Mouse (Mus musculus) brain, embryonic 14.5 days (tissue): ENCODE results near the gene Vdac2. TPM values are rescaled to one million over a fixed set of nuclear protein-coding genes. Genes with fewer than 3 reads are reported as not detected.

Experiments used
- DNase-seq: peaks from one replicate; pipeline ENCODE4 v3.0.0-alpha.2; 2011; ENCODE audit warnings: low read depth
- CTCF ChIP-seq: fragments of 200-500 bp; IDR thresholded peaks from 2 replicates; pipeline ENCODE4 v1.5.1; 2012; ENCODE audit warnings: inconsistent platforms, mild to moderate bottlenecking, moderate library complexity, borderline replicate concordance; ENCODE audit not compliant: insufficient read depth, insufficient read length; ENCODE audit errors: extremely low read depth
- POLR2A ChIP-seq: fragments of 200-500 bp; IDR thresholded peaks from 2 replicates; pipeline ENCODE4 v1.6.1; 2012; ENCODE audit warnings: mild to moderate bottlenecking, inconsistent platforms, borderline replicate concordance; ENCODE audit not compliant: poor library complexity, insufficient read depth, insufficient read length, severe bottlenecking; ENCODE audit errors: extremely low read depth
- polyA plus RNA-seq: library from polyadenylated mRNA; depleted of rRNA; stranded (reverse); fragments of >200 nt; gene quantifications from 2 replicates; pipeline ENCODE4 v1.2.3, GENCODE M21; 2012

Gene Vdac2
- polyA plus RNA-seq, 1 experiment = 150 TPM

DNA sequence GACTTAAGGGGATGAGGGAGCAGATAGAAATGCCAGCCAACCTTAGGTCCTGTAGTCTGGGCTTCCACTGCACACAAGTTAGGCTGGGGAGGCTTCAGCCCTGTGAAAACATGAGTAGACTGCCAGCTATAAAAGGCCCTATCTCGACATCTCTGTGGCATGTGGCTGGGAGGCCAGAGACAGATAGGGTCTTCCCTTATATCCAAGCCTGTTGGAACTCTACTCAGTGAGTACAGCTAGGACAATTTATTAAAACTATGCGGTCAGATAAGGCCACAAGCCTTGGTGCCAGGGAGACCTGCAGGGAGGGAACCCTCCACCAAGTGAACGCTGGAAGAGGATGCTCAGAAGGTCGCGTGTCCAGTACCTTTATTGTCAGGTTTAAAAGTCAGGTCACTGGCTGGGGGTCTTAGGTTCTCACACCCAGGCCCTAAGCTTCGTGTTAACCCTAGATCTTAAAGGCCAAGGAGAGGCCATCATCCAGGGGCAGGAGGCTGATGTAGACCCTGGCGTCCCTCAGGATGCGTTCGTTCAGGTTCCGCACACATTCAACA, 21.9 kb downstream of the Vdac2 start:
- TF ChIP-seq POLR2A = no peak
- TF ChIP-seq CTCF = no peak
- no peak for DNase-seq

DNA sequence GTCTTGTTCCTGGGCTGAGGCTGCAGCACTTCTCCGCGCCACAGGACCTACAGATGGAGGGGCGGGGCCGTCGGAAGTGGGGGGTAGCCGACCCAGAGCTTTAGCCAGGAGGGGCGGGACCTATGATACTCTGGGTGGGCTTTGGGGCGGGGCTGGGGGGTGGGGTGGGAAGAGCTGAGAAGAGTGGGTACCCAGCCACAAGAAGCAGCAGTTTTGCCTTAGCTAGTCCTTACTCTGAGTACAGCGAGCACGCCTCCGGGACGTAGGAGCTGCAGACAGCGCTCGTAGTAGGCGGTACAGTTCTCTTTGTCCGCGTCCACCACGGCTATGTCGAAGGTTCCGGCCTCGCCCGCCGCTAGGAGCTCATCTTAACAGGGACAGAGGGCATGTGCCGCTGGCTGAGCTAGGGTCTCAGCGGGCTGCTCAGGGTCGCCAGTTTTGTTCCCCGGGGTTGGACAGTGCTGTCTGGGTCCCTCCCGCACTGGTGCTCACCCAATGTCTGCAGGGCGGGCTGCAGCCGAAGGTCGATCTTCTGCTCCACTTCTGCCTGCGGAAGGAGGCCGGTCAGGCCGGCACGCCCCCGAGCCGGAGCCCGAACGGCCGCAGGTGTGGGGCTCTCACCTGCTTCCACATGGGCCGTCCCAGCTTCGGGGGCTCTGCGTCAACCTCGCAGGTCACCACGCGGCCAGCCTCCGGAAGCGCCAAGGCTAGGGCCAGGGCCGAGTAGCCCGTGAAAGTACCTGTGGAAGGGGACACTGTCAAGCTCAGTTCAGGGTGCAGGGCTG, 22.5 kb downstream of the Vdac2 start:
- peak; percentile 91 for DNase-seq
- no peak for TF ChIP-seq POLR2A
- no peak for TF ChIP-seq CTCF

DNA sequence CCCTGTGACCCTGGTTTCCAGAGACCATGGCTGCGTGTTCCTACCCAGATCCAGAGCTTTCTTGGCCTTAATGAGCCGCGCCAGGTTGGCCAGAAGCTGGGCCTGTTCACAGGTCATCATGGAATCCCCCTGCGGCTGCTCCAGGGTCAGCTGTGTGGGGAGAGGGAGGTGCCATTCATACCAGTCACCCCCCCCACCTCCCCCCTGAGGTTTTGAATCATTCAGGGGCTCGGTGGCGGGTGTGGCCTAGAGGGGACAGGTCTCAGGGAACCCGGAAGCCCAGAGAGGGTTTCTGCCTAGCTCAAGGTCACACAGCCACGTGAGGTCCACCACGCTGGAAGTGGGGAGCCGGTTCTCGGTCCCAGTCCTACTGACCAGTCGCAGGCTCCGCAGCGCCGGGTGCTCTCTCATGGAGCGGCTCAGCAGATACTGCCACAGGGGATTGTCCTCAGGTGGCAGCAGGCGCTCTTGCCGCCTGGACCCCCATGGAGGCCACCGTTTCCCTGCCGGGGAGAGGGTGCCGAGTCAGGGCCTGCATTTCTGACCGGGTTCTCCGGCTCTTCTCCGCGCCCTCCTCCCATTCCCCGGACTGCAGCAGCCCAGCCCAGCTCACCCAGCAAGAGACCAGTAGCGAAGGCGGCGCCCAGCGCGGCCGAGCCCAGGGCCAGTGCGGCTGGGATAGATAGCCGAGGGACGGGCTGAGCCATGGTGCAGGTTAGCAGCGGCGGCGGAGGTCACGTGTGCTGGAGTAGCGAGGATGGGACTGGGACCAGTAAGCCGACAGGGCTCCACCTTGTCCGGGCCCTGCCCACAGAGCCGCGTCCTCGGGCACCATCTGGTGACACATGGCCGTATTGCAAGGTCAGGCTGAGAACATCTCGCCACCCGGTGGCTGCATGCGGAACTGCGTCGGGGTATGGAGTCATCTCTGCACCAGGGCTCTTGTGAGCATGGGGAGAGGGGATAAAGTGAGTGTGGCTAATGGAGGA, 23.4 kb downstream of the Vdac2 start, which contains the start of gene Comtd1:
Gene Comtd1 (minus strand): TSS at position 812 of the 989 bp plus-strand sequence.
- peak; percentile 96 for DNase-seq
- TF ChIP-seq CTCF (peak; percentile 100), POLR2A (peak; percentile 43; the same call in 1 of the 2 replicates)

DNA sequence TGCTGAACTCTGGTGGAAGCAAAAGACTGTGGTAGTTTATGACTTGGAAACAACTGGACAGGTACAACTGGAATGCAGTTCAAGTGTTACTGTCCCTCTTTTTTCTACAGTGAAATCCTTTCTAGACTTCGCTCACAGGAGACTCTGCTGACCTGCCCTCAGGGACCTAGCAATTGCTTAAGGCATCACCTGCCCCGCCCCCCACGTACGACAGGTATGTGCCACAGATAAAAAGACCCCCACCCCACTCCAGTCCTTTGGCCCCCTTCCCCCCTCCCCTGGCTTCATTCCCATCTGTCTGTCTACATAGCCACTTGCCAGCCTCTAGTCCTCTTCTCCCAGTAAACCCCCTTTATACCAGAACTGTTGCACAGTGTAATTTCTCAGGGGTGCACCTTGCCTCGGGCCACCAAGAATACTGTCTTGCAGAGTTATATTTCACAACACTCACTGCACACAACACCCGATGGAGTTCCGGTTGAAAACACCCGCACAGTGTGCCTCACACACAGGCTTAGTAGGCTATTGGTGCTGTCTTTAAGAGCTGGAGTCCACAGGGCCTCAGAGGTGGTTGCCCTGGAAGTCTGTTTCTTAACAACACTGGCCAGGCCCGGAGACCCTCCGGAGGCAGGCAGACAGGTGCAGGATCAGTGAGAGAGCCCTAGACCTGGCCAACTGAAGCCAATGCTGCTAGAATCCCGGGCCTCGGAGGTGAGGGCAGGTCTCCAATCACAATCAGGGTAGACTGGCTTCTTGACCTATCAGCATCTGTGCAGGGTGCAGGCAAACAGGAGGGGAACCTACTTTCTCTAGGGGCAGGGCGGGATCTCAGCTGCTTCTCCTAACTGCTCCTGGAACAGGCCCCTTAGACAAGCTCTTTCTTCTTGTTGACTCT, 24.7 kb downstream of the Vdac2 start:
- no peak for TF ChIP-seq POLR2A
- no peak for TF ChIP-seq CTCF
- no peak for DNase-seq

DNA sequence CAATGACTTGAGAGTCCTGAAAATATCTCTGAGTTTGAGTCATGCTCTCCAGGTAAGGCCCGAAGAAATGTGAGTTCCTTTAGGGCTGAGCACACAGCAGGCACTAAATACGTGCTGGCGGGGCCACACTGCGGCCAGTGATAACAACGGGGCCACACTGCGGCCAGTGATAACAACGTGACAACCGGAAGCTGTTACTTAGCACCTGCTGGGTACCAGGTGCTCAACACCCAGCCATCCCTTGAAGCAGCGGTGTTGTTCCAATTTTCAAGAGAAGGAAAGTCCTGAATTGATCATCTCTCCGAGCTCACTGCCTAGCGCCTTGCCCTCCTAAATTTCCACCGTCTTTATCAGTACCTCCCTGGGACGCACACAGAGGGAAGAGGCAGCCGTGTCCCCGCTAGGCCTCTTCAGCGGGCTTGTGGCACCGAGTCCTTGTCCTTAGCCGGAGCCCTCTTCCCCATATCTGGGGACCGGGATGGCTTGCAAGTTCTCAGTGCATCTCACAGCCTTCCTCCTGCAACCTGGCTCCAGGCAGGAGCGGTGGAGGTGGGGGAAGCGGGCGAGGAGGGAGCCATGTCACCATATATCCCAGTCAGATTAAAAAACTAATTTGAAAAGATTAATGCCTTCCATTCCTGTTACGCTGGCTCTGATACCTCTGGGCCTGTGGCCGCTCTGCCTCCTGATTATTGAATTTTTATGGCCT, 25.5 kb downstream of the Vdac2 start:
- no peak for TF ChIP-seq CTCF
- TF ChIP-seq POLR2A = no peak
- no peak for DNase-seq

DNA sequence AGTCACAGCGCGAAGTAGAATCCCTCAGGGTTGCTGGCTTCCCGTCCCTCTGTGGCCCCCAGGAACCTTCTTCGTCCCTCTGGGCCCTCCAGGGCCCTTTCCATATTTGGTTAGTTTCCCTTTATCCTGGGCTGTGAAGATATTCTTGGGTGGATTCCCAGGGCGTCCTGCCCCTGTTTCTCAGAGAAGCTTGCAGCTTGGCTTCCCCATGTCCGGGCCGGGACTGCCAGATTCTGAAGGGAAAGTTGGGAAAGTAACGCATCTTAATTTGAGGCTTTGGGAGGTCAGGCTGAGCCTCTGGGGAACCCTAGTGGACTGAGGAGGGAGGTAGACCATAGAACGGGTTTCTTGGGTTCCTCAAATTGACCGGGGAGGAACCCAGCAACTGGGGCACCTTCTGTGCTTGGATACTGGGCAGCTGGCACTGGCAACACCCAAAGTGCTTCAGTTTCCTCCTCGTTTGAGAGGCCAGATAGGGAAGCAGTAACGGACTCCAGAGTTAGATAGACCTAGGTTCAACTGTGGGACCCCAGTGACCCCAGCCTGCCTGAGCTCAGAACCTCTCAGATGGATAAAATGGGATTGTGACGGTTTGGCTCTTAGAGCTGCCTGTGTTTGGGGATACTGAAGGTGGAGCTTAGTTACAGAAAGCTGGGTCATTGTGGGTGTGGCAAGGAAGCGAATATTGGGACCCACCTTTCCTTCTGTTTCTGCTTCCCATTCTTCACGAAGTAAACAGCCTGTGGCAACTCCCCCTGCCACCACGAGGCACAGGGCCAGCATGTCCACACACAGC, 27.2 kb downstream of the Vdac2 start:
- TF ChIP-seq CTCF (no peak), POLR2A (no peak)
- no peak for DNase-seq

DNA sequence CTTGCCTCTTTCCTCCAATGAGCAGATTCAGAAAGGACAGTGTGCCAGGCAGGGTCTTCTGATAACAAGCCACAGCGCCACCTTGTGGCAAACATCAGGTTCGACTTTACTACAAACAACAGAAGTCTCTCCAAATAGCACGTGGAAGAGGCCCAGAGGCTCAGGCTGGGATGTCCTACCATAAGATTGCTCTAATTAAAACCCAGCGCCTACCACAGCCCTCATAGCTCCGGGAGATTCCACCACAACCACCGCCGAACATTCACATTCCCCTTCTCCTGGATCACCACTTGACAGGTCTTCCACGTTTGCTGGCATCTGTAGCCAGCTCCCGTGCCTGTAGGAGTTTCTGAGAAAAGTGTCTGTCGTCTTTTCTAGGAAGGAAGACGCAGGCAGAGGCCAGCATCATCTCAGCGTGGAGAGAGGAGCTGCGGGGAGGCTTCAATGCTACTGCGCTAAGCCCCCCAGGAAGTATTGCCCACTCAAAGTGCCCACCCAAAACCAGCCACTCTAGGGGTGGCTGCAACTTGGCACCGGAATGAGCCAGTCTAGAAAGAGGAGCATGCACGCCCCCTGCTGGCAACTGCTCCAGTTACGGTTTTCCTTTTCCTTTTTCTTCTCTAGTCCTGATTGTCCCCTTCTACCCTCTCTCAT, 28.5 kb downstream of the Vdac2 start:
- peak; percentile 95 for DNase-seq
- TF ChIP-seq POLR2A (no peak), CTCF (peak; percentile 78)

DNA sequence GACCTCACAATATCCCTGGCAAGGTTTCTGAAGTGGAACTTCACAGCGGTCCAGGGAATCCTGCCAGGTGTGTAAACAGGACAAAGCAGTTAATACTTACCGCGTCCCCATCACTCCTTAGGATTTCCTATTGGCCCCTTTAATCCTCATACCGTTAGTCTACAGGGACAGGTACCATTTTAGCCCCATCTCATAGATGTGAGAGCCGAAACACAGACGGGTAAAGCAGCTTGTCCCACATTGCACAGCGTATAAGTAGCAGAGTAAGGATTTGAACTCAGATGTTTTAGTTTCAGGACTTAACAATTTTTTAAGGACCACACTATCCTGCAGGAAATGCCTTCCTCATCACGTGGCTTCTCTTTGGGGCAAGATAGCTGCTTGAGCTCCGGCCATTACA, 29.2 kb downstream of the Vdac2 start:
- no peak for TF ChIP-seq POLR2A
- TF ChIP-seq CTCF = no peak
- DNase-seq = peak; percentile 17

DNA sequence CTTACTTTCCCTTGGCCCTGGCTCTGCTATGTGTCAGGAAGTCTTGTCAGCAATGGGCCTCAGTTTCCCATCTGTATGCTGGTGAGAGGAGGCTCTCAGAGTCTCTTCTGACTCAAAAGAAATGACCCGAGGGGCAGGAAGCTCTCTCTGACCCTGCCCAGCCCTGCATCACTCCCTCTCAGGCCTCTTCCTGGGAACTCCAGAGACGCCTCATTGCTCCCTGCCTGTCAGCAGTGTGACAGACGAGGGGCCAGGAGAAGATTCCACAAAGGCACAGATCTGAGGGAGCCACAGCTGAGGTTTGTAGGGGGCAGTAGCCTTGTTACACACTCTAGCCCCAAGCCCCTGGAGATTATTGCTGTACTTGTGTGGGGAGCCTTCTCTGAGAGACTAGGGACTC, 30.9 kb downstream of the Vdac2 start:
- TF ChIP-seq POLR2A (no peak), CTCF (no peak)
- no peak for DNase-seq
